Mouse (Mus musculus): ENCODE measurements around the gene Gm364.

DNA sequence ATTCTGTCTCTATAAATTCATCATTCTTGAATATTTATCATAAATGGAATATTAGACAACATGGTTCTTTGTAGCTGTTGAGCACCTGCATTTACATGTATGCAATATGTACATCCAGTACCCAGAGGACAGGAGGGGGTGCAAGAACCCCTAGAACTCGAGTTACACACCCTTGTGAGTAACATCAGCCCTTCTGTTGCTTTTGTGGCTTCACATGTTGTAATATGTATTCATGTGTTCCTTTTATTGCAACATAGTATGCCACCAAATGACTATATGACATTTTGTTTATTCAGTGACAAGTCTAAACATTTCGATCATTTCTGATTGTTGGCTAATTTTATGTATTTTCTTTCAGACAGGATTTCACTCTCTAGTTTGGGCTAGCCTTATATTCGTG, 31.9 kb upstream of the Gm364 start:
- TF ChIP-seq CTCF (IDR thresholded peaks at IDR 0.05; ENCODE audit: extremely low read depth, insufficient read depth, insufficient read length, insufficient replicate concordance) (no peak), POLR2A (IDR thresholded peaks at IDR 0.05; ENCODE audit: low read depth, low read length) (no peak)
